Mouse (Mus musculus): Measurements from ENCODE around the gene Fam90a1a. TPM values are rescaled to one million over a fixed set of nuclear protein-coding genes. Genes with fewer than 3 reads are reported as not detected.
"Not testable (repeated sequence)": the region's sequence is repeated elsewhere in the genome, so short reads cannot be mapped to it uniquely, and the experiment has no call there.

Fam90a1a gene
- not detected in 2 replicates for polyA plus RNA-seq (2011; ENCODE audit: insufficient read depth, insufficient read length, low read depth, missing spikeins)

DNA sequence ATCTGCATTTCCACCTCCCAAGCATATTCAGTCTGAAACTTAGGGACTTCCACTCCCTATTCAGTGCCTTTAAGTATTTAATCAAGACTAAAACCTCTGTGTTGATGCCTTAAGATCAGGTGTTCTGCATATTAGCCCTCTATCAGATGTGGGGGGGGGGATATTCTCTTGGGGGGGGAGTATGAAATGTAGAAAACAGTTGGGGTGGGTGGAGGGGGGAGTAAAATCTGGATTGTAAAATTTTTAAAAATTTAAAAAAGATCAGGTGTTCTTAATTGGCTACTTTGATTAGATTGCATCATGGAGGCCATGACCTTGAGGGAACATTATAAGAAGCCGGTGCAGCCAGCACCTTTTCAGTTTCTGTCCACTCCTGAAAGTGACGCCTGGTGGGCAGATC lies at the start of gene Fam90a1a:
Fam90a1a (plus strand) TSS at position 301 of the 400 bp plus-strand sequence.
- H3K27me3 ChIP-seq (ENCODE audit: control insufficient read depth, insufficient read depth, low read length, poor library complexity, severe bottlenecking): no peaks in the 10 kb centered on the region
- no peak within 1 kb of the TSS for H3K4me3 ChIP-seq (ENCODE audit: low read depth, low read length)
- H3K9me3 ChIP-seq (replicated peaks; ENCODE audit: control insufficient read depth, insufficient read depth, low read length, poor library complexity, severe bottlenecking): no peaks in the 10 kb centered on the region
- H3K27ac ChIP-seq (ENCODE audit: insufficient read depth, low read length): no peak within 1 kb of the TSS
- H3K9ac ChIP-seq (ENCODE audit: low read depth, poor library complexity, severe bottlenecking): no peak within 1 kb of the TSS
- no peaks in the 10 kb centered on the region for H3K36me3 ChIP-seq (ENCODE audit: control insufficient read depth, insufficient read depth, low read length, poor library complexity, severe bottlenecking)
- no peaks in the 10 kb centered on the region for H3K4me1 ChIP-seq (ENCODE audit: control insufficient read depth, insufficient read depth, low read length)
- TF ChIP-seq CTCF (IDR thresholded peaks at IDR 0.05; ENCODE audit: low read depth, low read length) (no peak), POLR2A (IDR thresholded peaks at IDR 0.05; ENCODE audit: insufficient read depth, low read length) (no peak), EP300 (IDR thresholded peaks at IDR 0.05; ENCODE audit: insufficient read depth, low read depth, low read length) (no peak)

DNA sequence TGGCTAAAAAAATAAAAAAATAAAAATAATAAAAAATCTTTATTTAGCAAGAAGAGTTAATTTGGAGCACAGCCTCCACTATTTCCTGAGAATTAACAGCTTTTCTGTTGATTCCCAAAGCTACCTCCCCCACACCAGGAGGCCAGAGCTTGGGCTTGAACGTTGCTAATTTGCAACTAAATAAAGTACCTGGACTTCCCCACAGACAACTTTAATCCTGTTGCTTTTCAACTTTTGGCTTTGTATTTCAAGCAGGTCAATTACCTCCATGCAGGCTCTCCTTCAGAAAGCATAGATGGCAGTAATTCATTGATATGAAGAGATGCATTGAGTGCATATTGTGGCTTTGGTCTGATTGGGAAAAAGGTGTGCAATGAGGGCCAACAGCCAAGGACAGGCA lies 46.6 kb upstream of the Fam90a1a start:
- Histone ChIP-seq H3K4me3 (ENCODE audit: low read depth, low read length) (no peak overlapping the region), H3K9ac (ENCODE audit: low read depth, poor library complexity, severe bottlenecking) (no peak overlapping the region), H3K4me1 (ENCODE audit: control insufficient read depth, insufficient read depth, low read length) (no peaks in the 10 kb centered on the region), H3K27ac (ENCODE audit: insufficient read depth, low read length) (no peak overlapping the region), H3K27me3 (ENCODE audit: control insufficient read depth, insufficient read depth, low read length, poor library complexity, severe bottlenecking) (no peaks in the 10 kb centered on the region), H3K9me3 (replicated peaks; ENCODE audit: control insufficient read depth, insufficient read depth, low read length, poor library complexity, severe bottlenecking) (no peaks in the 10 kb centered on the region), H3K36me3 (ENCODE audit: control insufficient read depth, insufficient read depth, low read length, poor library complexity, severe bottlenecking) (no peaks in the 10 kb centered on the region)
- TF ChIP-seq EP300 (IDR thresholded peaks at IDR 0.05; ENCODE audit: insufficient read depth, low read depth, low read length) (no peak), POLR2A (IDR thresholded peaks at IDR 0.05; ENCODE audit: insufficient read depth, low read length) (no peak), CTCF (IDR thresholded peaks at IDR 0.05; ENCODE audit: low read depth, low read length) (no peak)

DNA sequence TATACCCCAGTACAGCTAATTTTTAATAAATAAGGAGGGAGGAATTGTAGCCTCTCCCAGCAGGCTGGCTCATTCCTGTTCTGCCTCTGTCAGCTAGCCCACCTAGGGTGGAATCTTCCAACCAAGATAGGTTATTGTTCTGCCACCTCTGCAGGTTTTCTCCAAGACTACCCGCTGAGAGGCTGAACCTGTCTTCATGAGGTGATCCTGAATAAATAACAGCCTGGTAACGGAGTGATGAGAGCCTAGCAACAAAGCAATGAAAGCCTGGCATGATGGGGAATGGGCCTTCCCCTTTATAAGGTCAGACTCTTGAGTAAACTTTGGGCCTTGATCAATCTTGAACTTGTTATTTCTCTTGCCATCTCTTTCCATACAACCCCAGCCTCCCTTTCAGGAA lies 46.0 kb upstream of the Fam90a1a start:
- Histone ChIP-seq H3K27me3 (ENCODE audit: control insufficient read depth, insufficient read depth, low read length, poor library complexity, severe bottlenecking) (no peaks in the 10 kb centered on the region), H3K4me3 (ENCODE audit: low read depth, low read length) (no peak overlapping the region), H3K27ac (ENCODE audit: insufficient read depth, low read length) (no peak overlapping the region), H3K4me1 (ENCODE audit: control insufficient read depth, insufficient read depth, low read length) (no peaks in the 10 kb centered on the region), H3K9ac (ENCODE audit: low read depth, poor library complexity, severe bottlenecking) (no peak overlapping the region), H3K9me3 (replicated peaks; ENCODE audit: control insufficient read depth, insufficient read depth, low read length, poor library complexity, severe bottlenecking) (no peaks in the 10 kb centered on the region), H3K36me3 (ENCODE audit: control insufficient read depth, insufficient read depth, low read length, poor library complexity, severe bottlenecking) (no peaks in the 10 kb centered on the region)
- TF ChIP-seq POLR2A (IDR thresholded peaks at IDR 0.05; ENCODE audit: insufficient read depth, low read length): no peak
- no peak for TF ChIP-seq EP300 (IDR thresholded peaks at IDR 0.05; ENCODE audit: insufficient read depth, low read depth, low read length)
- no peak for TF ChIP-seq CTCF (IDR thresholded peaks at IDR 0.05; ENCODE audit: low read depth, low read length)

DNA sequence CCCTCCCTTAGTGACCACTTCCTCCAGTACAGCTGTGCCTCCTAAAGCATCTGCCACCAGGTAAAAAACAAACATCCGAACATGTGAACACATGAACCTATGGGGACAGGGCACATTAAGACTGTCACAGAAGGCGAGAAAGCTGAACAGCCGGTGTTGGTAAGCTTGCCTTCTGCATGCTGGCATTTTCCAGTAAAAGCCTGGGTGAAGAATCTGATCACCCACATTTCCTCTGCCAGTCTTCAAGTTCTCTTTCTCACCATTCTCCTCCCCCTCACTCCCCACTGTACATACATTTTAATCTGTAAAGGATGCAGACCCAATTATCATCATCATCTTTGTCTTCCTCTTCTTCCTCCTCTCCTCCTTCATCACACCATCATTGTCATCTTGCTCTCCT lies 42.9 kb upstream of the Fam90a1a start:
- no peaks in the 10 kb centered on the region for H3K9me3 ChIP-seq (replicated peaks; ENCODE audit: control insufficient read depth, insufficient read depth, low read length, poor library complexity, severe bottlenecking)
- no peak overlapping the region for H3K4me3 ChIP-seq (ENCODE audit: low read depth, low read length)
- no peaks in the 10 kb centered on the region for H3K36me3 ChIP-seq (ENCODE audit: control insufficient read depth, insufficient read depth, low read length, poor library complexity, severe bottlenecking)
- TF ChIP-seq CTCF (IDR thresholded peaks at IDR 0.05; ENCODE audit: low read depth, low read length): no peak
- H3K4me1 ChIP-seq (ENCODE audit: control insufficient read depth, insufficient read depth, low read length): no peaks in the 10 kb centered on the region
- H3K27ac ChIP-seq (ENCODE audit: insufficient read depth, low read length): no peak overlapping the region
- H3K9ac ChIP-seq (ENCODE audit: low read depth, poor library complexity, severe bottlenecking): no peak overlapping the region
- no peaks in the 10 kb centered on the region for H3K27me3 ChIP-seq (ENCODE audit: control insufficient read depth, insufficient read depth, low read length, poor library complexity, severe bottlenecking)

DNA sequence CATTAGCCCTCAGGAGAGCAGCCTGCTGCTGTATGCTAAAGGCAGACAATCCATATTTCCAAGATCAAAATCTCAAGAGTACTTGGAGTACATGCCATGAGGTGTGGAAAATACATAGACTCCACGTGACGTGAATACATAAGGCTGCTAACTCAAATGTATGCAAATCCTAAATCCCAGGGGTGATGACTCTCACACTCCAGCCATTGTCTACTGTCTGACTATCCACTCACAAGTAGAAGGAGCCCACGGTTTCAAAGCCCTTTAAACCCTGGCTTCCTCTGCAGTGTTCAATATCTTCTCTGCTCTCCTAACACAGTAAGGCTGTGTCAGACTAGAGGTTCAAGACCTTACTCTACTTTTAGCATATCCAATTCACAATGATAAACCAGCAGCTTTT lies 27.8 kb upstream of the Fam90a1a start:
- H3K4me1 ChIP-seq (ENCODE audit: control insufficient read depth, insufficient read depth, low read length); H3K9me3 ChIP-seq (replicated peaks; ENCODE audit: control insufficient read depth, insufficient read depth, low read length, poor library complexity, severe bottlenecking); H3K27ac ChIP-seq (ENCODE audit: insufficient read depth, low read length); H3K36me3 ChIP-seq (ENCODE audit: control insufficient read depth, insufficient read depth, low read length, poor library complexity, severe bottlenecking); H3K27me3 ChIP-seq (ENCODE audit: control insufficient read depth, insufficient read depth, low read length, poor library complexity, severe bottlenecking); H3K4me3 ChIP-seq (ENCODE audit: low read depth, low read length); H3K9ac ChIP-seq (ENCODE audit: low read depth, poor library complexity, severe bottlenecking): not testable (repeated sequence)

DNA sequence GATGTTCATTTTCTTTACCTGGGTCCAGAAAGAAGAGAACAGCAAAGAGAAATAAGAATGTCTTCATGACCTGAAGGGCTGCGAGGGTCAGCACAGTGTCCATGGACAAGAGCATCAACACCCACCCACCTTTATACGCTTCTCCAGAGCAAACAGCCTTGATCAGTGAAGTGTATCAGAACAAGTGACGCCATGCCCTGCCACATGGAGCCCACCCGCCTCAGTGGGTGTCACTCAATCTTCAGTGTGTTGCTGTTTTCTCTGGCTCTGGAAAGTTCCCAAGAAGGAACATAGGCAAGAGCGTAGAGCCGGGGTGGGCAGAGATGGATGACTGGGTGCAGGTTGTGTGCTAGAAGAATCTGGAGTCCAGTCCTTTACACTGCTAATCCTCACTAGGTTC lies 25.9 kb upstream of the Fam90a1a start, which contains the start of gene Defb15:
Defb15 (minus strand) TSS at position 101 of the 400 bp plus-strand sequence.
- Histone ChIP-seq H3K36me3 (ENCODE audit: control insufficient read depth, insufficient read depth, low read length, poor library complexity, severe bottlenecking) (no peaks in the 10 kb centered on the region), H3K27ac (ENCODE audit: insufficient read depth, low read length) (no peak within 1 kb of the TSS), H3K4me3 (ENCODE audit: low read depth, low read length) (no peak within 1 kb of the TSS), H3K9me3 (replicated peaks; ENCODE audit: control insufficient read depth, insufficient read depth, low read length, poor library complexity, severe bottlenecking) (no peaks in the 10 kb centered on the region; the same call in 1 of the 2 replicates), H3K27me3 (ENCODE audit: control insufficient read depth, insufficient read depth, low read length, poor library complexity, severe bottlenecking) (no peaks in the 10 kb centered on the region; the same call in 1 of the 2 replicates), H3K4me1 (ENCODE audit: control insufficient read depth, insufficient read depth, low read length) (no peaks in the 10 kb centered on the region), H3K9ac (ENCODE audit: low read depth, poor library complexity, severe bottlenecking) (no peak within 1 kb of the TSS)
- TF ChIP-seq POLR2A (IDR thresholded peaks at IDR 0.05; ENCODE audit: insufficient read depth, low read length): no peak

DNA sequence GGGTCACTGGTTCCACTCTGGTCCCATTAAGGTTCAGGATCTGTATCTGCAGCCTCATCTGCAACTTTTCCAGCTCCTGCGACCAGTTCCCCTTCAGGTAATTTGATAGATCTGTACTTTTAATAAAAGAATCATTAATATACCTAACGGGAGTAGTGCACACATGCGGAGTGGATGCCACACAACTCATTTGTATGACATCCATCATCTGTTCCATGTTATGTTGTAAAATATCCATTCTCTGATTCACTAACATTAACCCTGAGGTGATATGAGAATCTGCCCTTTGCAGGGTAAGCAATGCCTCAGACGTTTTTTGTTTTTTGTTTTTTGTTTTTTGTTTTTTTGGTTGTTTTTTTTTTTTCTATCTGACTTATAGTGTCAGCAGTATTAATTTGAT lies 20.5 kb upstream of the Fam90a1a start, which contains the start of gene Defb35:
Defb35 (plus strand) TSS at position 301 of the 400 bp plus-strand sequence.
- H3K4me3 ChIP-seq (ENCODE audit: low read depth, low read length); H3K9me3 ChIP-seq (replicated peaks; ENCODE audit: control insufficient read depth, insufficient read depth, low read length, poor library complexity, severe bottlenecking); H3K27ac ChIP-seq (ENCODE audit: insufficient read depth, low read length); H3K36me3 ChIP-seq (ENCODE audit: control insufficient read depth, insufficient read depth, low read length, poor library complexity, severe bottlenecking); H3K27me3 ChIP-seq (ENCODE audit: control insufficient read depth, insufficient read depth, low read length, poor library complexity, severe bottlenecking); H3K4me1 ChIP-seq (ENCODE audit: control insufficient read depth, insufficient read depth, low read length); H3K9ac ChIP-seq (ENCODE audit: low read depth, poor library complexity, severe bottlenecking): not testable (repeated sequence)

All from ES-Bruce4 (cell line).